Mouse (Mus musculus): ENCODE measurements around the gene 6430548M08Rik. TPM values are rescaled to one million over a fixed set of nuclear protein-coding genes. Genes with fewer than 3 reads are reported as not detected.
A peak's percentile ranks its signal among the peaks of the same experiment; 100 is the strongest.

The 6430548M08Rik gene
- polyA plus RNA-seq (2014; fragmentation: Nextera tagmentation; extraction: Ambion mirVana) = 2.8 and 6.4 TPM in 2 replicates

GRCm38 (mm10) chr8:120113758-120114255 is at the start of gene 6430548M08Rik:
TSS of gene 6430548M08Rik (plus strand) at chr8:120114152.
- no peaks in the 10 kb centered on the region; the same call in 1 of the 2 replicates for H3K4me1 ChIP-seq (ENCODE audit: control insufficient read depth, insufficient read depth, low read length)
- ATAC-seq (replicated peaks; ENCODE audit: insufficient number of reproducible peaks, low FRiP score, low TSS enrichment, low read depth) (peak; percentile 94), DNase-seq (ENCODE audit: low spot score) (peak; percentile 100)
- H3K9me3 ChIP-seq (replicated peaks; ENCODE audit: control insufficient read depth, low read length) = no peaks in the 10 kb centered on the region
- no peaks in the 10 kb centered on the region for H3K36me3 ChIP-seq (replicated peaks; ENCODE audit: control insufficient read depth, insufficient read depth, low read depth, low read length)
- WGBS = 0% methylated on average over 57 of the region's 61 CpGs
- no peak within 1 kb of the TSS for H3K27ac ChIP-seq (replicated peaks; ENCODE audit: low read depth, low read length)
- H3K9ac ChIP-seq (replicated peaks; ENCODE audit: low read length) = peak within 1 kb of the TSS; percentile 60
- peaks cover 15% of the 10 kb centered on the region for H3K27me3 ChIP-seq (ENCODE audit: control insufficient read depth, insufficient read depth, low read length)
- peak within 1 kb of the TSS; percentile 68 for H3K4me3 ChIP-seq (ENCODE audit: low read depth, low read length)
- peak within 1 kb of the TSS; percentile 94 for H3K4me2 ChIP-seq (ENCODE audit: low read depth, low read length)

- 95% methylated on average over 8 of the region's 8 CpGs for WGBS
These were observed 48.3 kb upstream of the 6430548M08Rik start for GRCm38 (mm10) chr8:120065611-120066010.

GRCm38 (mm10) chr8:120066226-120066625 is 47.7 kb upstream of the 6430548M08Rik start:
- Histone ChIP-seq H3K4me3 (ENCODE audit: low read depth, low read length) (no peak overlapping the region), H3K27ac (replicated peaks; ENCODE audit: low read depth, low read length) (no peak overlapping the region), H3K36me3 (replicated peaks; ENCODE audit: control insufficient read depth, insufficient read depth, low read depth, low read length) (no peaks in the 10 kb centered on the region), H3K4me1 (ENCODE audit: control insufficient read depth, insufficient read depth, low read length) (no peaks in the 10 kb centered on the region), H3K9ac (replicated peaks; ENCODE audit: low read length) (no peak overlapping the region), H3K27me3 (ENCODE audit: control insufficient read depth, insufficient read depth, low read length) (no peaks in the 10 kb centered on the region), H3K4me2 (ENCODE audit: low read depth, low read length) (no peak overlapping the region), H3K9me3 (replicated peaks; ENCODE audit: control insufficient read depth, low read length) (no peaks in the 10 kb centered on the region)
- DNase-seq (ENCODE audit: low spot score) (no peak), ATAC-seq (replicated peaks; ENCODE audit: insufficient number of reproducible peaks, low FRiP score, low TSS enrichment, low read depth) (no peak)
- 91% methylated on average over 4 of the region's 4 CpGs for WGBS

More at GRCm38 (mm10) chr8:120065611-120066010, 48.3 kb upstream of the 6430548M08Rik start:
- H3K4me2 ChIP-seq (ENCODE audit: low read depth, low read length) = no peak overlapping the region
- no peak for DNase-seq (ENCODE audit: low spot score)
- no peak overlapping the region for H3K9ac ChIP-seq (replicated peaks; ENCODE audit: low read length)
- ATAC-seq (replicated peaks; ENCODE audit: insufficient number of reproducible peaks, low FRiP score, low TSS enrichment, low read depth) = no peak
- H3K27ac ChIP-seq (replicated peaks; ENCODE audit: low read depth, low read length) = no peak overlapping the region
- no peaks in the 10 kb centered on the region for H3K4me1 ChIP-seq (ENCODE audit: control insufficient read depth, insufficient read depth, low read length)
- no peak overlapping the region for H3K4me3 ChIP-seq (ENCODE audit: low read depth, low read length)
- no peaks in the 10 kb centered on the region for H3K36me3 ChIP-seq (replicated peaks; ENCODE audit: control insufficient read depth, insufficient read depth, low read depth, low read length)
- H3K9me3 ChIP-seq (replicated peaks; ENCODE audit: control insufficient read depth, low read length) = no peaks in the 10 kb centered on the region
- no peaks in the 10 kb centered on the region for H3K27me3 ChIP-seq (ENCODE audit: control insufficient read depth, insufficient read depth, low read length)

GRCm38 (mm10) chr8:120067936-120068668 is 45.9 kb upstream of the 6430548M08Rik start:
- Histone ChIP-seq H3K27ac (replicated peaks; ENCODE audit: low read depth, low read length) (no peak overlapping the region), H3K9ac (replicated peaks; ENCODE audit: low read length) (no peak overlapping the region), H3K27me3 (ENCODE audit: control insufficient read depth, insufficient read depth, low read length) (no peaks in the 10 kb centered on the region; the same call in 1 of the 2 replicates), H3K4me2 (ENCODE audit: low read depth, low read length) (no peak overlapping the region), H3K4me3 (ENCODE audit: low read depth, low read length) (no peak overlapping the region), H3K4me1 (ENCODE audit: control insufficient read depth, insufficient read depth, low read length) (peaks cover 2% of the 10 kb centered on the region; the same call in 1 of the 2 replicates), H3K36me3 (replicated peaks; ENCODE audit: control insufficient read depth, insufficient read depth, low read depth, low read length) (no peaks in the 10 kb centered on the region), H3K9me3 (replicated peaks; ENCODE audit: control insufficient read depth, low read length) (no peaks in the 10 kb centered on the region)
- 58% methylated on average over 19 of the region's 19 CpGs for WGBS
- ATAC-seq (replicated peaks; ENCODE audit: insufficient number of reproducible peaks, low FRiP score, low TSS enrichment, low read depth) (no peak), DNase-seq (ENCODE audit: low spot score) (no peak)

- Histone ChIP-seq H3K4me3 (ENCODE audit: low read depth, low read length) (no peak overlapping the region), H3K36me3 (replicated peaks; ENCODE audit: control insufficient read depth, insufficient read depth, low read depth, low read length) (no peaks in the 10 kb centered on the region), H3K4me1 (ENCODE audit: control insufficient read depth, insufficient read depth, low read length) (peaks cover 2% of the 10 kb centered on the region; the same call in 1 of the 2 replicates), H3K27ac (replicated peaks; ENCODE audit: low read depth, low read length) (no peak overlapping the region), H3K4me2 (ENCODE audit: low read depth, low read length) (no peak overlapping the region), H3K9ac (replicated peaks; ENCODE audit: low read length) (no peak overlapping the region), H3K27me3 (ENCODE audit: control insufficient read depth, insufficient read depth, low read length) (no peaks in the 10 kb centered on the region; the same call in 1 of the 2 replicates), H3K9me3 (replicated peaks; ENCODE audit: control insufficient read depth, low read length) (no peaks in the 10 kb centered on the region)
- DNase-seq (ENCODE audit: low spot score) = peak; percentile 89
- 26% methylated on average over 4 of the region's 4 CpGs for WGBS
- ATAC-seq (replicated peaks; ENCODE audit: insufficient number of reproducible peaks, low FRiP score, low TSS enrichment, low read depth) = peak; percentile 58
These were observed 42.3 kb upstream of the 6430548M08Rik start for GRCm38 (mm10) chr8:120071684-120072083.

- Histone ChIP-seq H3K4me1 (ENCODE audit: control insufficient read depth, insufficient read depth, low read length) (peaks cover 2% of the 10 kb centered on the region; the same call in 1 of the 2 replicates), H3K9me3 (replicated peaks; ENCODE audit: control insufficient read depth, low read length) (no peaks in the 10 kb centered on the region), H3K36me3 (replicated peaks; ENCODE audit: control insufficient read depth, insufficient read depth, low read depth, low read length) (no peaks in the 10 kb centered on the region), H3K27ac (replicated peaks; ENCODE audit: low read depth, low read length) (no peak overlapping the region), H3K27me3 (ENCODE audit: control insufficient read depth, insufficient read depth, low read length) (no peaks in the 10 kb centered on the region; the same call in 1 of the 2 replicates), H3K4me2 (ENCODE audit: low read depth, low read length) (no peak overlapping the region), H3K9ac (replicated peaks; ENCODE audit: low read length) (no peak overlapping the region), H3K4me3 (ENCODE audit: low read depth, low read length) (no peak overlapping the region)
- no peak for ATAC-seq (replicated peaks; ENCODE audit: insufficient number of reproducible peaks, low FRiP score, low TSS enrichment, low read depth)
- no peak for DNase-seq (ENCODE audit: low spot score)
- WGBS = 69% methylated on average over 9 of the region's 9 CpGs
These were observed 41.7 kb upstream of the 6430548M08Rik start for GRCm38 (mm10) chr8:120072259-120072658.

- H3K4me1 ChIP-seq (ENCODE audit: control insufficient read depth, insufficient read depth, low read length) = peaks cover 2% of the 10 kb centered on the region; the same call in 1 of the 2 replicates
- H3K27me3 ChIP-seq (ENCODE audit: control insufficient read depth, insufficient read depth, low read length) = no peaks in the 10 kb centered on the region; the same call in 1 of the 2 replicates
- no peak for ATAC-seq (replicated peaks; ENCODE audit: insufficient number of reproducible peaks, low FRiP score, low TSS enrichment, low read depth)
- DNase-seq (ENCODE audit: low spot score) = no peak
- H3K4me3 ChIP-seq (ENCODE audit: low read depth, low read length) = no peak overlapping the region
- no peak overlapping the region for H3K27ac ChIP-seq (replicated peaks; ENCODE audit: low read depth, low read length)
- no peaks in the 10 kb centered on the region for H3K9me3 ChIP-seq (replicated peaks; ENCODE audit: control insufficient read depth, low read length)
- no peaks in the 10 kb centered on the region for H3K36me3 ChIP-seq (replicated peaks; ENCODE audit: control insufficient read depth, insufficient read depth, low read depth, low read length)
- WGBS = 82% methylated on average over 8 of the region's 8 CpGs
- no peak overlapping the region for H3K4me2 ChIP-seq (ENCODE audit: low read depth, low read length)
- no peak overlapping the region for H3K9ac ChIP-seq (replicated peaks; ENCODE audit: low read length)
These were observed 41.1 kb upstream of the 6430548M08Rik start for GRCm38 (mm10) chr8:120072827-120073226.

- Histone ChIP-seq H3K36me3 (replicated peaks; ENCODE audit: control insufficient read depth, insufficient read depth, low read depth, low read length) (no peaks in the 10 kb centered on the region), H3K4me1 (ENCODE audit: control insufficient read depth, insufficient read depth, low read length) (peaks cover 2% of the 10 kb centered on the region; the same call in 1 of the 2 replicates), H3K4me2 (ENCODE audit: low read depth, low read length) (no peak overlapping the region), H3K27me3 (ENCODE audit: control insufficient read depth, insufficient read depth, low read length) (no peaks in the 10 kb centered on the region; the same call in 1 of the 2 replicates), H3K27ac (replicated peaks; ENCODE audit: low read depth, low read length) (no peak overlapping the region), H3K9ac (replicated peaks; ENCODE audit: low read length) (no peak overlapping the region), H3K9me3 (replicated peaks; ENCODE audit: control insufficient read depth, low read length) (no peaks in the 10 kb centered on the region), H3K4me3 (ENCODE audit: low read depth, low read length) (no peak overlapping the region)
- DNase-seq (ENCODE audit: low spot score) = no peak
- WGBS = 77% methylated on average over 6 of the region's 6 CpGs
- no peak for ATAC-seq (replicated peaks; ENCODE audit: insufficient number of reproducible peaks, low FRiP score, low TSS enrichment, low read depth)
These were observed 39.4 kb upstream of the 6430548M08Rik start for GRCm38 (mm10) chr8:120074516-120074915.

Data from embryonic facial prominence, embryonic 11.5 days (tissue).